Mouse (Mus musculus) midbrain, embryonic 14.5 days (tissue): ENCODE measurements around the gene Ufl1. TPM values are rescaled to one million over a fixed set of nuclear protein-coding genes. Genes with fewer than 3 reads are reported as not detected.
"Not testable (repeated sequence)": the region's sequence is repeated elsewhere in the genome, so short reads cannot be mapped to it uniquely, and the experiment has no call there.

Experiments used
- ATAC-seq: fragments of 200-750 bp; cut with Nextera tagmentation; 2 replicates; pipeline ENCODE4 v1.8.0; 2017; ENCODE audit warnings: moderate number of reproducible peaks, moderate library complexity; ENCODE audit not compliant: low FRiP score, low TSS enrichment
- DNase-seq: peaks from one replicate; pipeline ENCODE4 v3.0.0-alpha.2; 2015
- H3K27ac ChIP-seq: fragments of 300-500 bp; sonication (generic); replicated peaks from 2 replicates; pipeline ENCODE4 v1.5.1; 2014; ENCODE audit warnings: mild to moderate bottlenecking, low read depth, low read length, moderate library complexity
- H3K27me3 ChIP-seq: fragments of 300-500 bp; sonication (generic); 2 replicates; pipeline ENCODE4 v1.6.1; 2014; ENCODE audit warnings: low read length, control low read depth, mixed read lengths; ENCODE audit not compliant: control insufficient read depth, insufficient read depth
- H3K36me3 ChIP-seq: fragments of 300-500 bp; sonication (generic); 2 replicates; pipeline ENCODE4 v1.6.1; 2014; ENCODE audit warnings: low read length, control low read depth; ENCODE audit not compliant: control insufficient read depth, insufficient read depth
- H3K4me1 ChIP-seq: fragments of 300-500 bp; sonication (generic); 2 replicates; pipeline ENCODE4 v1.6.1; 2014; ENCODE audit warnings: mild to moderate bottlenecking, antibody characterized with exemption, low read length, control low read depth; ENCODE audit not compliant: control insufficient read depth, insufficient read depth
- H3K4me2 ChIP-seq: fragments of 300-500 bp; sonication (generic); 2 replicates; pipeline ENCODE4 v1.6.1; 2014; ENCODE audit warnings: mild to moderate bottlenecking, low read length, moderate library complexity
- H3K4me3 ChIP-seq: fragments of 300-500 bp; sonication (generic); replicated peaks from 2 replicates; pipeline ENCODE4 v1.5.1; 2014; ENCODE audit warnings: low read depth, low read length
- H3K9ac ChIP-seq: fragments of 300-500 bp; sonication (generic); replicated peaks from 2 replicates; pipeline ENCODE4 v1.6.1; 2014; ENCODE audit warnings: mild to moderate bottlenecking, low read length, moderate library complexity
- H3K9me3 ChIP-seq: fragments of 300-500 bp; sonication (generic); 2 replicates; pipeline ENCODE4 v1.6.1; 2016; ENCODE audit warnings: low read length, control low read depth, mixed read lengths; ENCODE audit not compliant: control insufficient read depth
- WGBS: fragments of 180-500 bp; shearing (Covaris S2); extraction: QIAGEN DNeasy Blood & Tissue Kit; methylation state at CpG from one replicate; pipeline ENCODE4 v1.1.7; 2014; 5-methylcytosine and 5-hydroxymethylcytosine counted together
- polyA plus RNA-seq: library from polyadenylated mRNA; unstranded; fragments of >200 nt; fragmentation: Nextera tagmentation; extraction: Ambion mirVana; gene quantifications from 2 replicates; pipeline ENCODE4 v1.2.1, GENCODE M21; 2014

Gene Ufl1
- polyA plus RNA-seq: 34.8 and 40.4 TPM in 2 replicates

DNA sequence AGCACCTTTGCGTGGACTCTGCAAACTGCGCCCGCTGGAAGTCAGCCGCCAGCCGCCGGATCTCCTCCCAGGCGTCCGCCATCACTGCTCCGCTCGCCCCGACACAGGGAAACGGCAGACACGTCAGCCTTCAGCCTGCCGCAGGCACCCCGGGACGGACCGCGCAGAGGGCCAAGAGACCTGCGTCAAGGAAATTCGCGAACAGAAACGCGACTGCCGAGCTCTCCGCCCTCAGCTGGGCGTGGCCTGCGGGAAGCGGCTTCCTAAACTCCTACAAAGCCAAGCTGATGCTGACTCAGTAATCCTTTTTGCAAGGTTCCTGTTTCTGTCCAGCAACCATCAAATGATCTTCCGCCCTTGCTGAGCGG, at the start of gene Ufl1:
TSS of gene Ufl1 (minus strand) at position 151 of the 368 bp plus-strand sequence.
- peak; percentile 98 for DNase-seq
- Histone ChIP-seq H3K4me1 (peaks cover 12% of the 10 kb centered on the region), H3K27ac (peak within 1 kb of the TSS; percentile 99), H3K36me3 (peaks cover 18% of the 10 kb centered on the region), H3K27me3 (no peaks in the 10 kb centered on the region), H3K9ac (peak within 1 kb of the TSS; percentile 93), H3K4me3 (peak within 1 kb of the TSS; percentile 84), H3K9me3 (no peaks in the 10 kb centered on the region), H3K4me2 (peak within 1 kb of the TSS; percentile 74)
- ATAC-seq: peak; percentile 98
- WGBS: under 1% methylated on average over 30 of the region's 30 CpGs

DNA sequence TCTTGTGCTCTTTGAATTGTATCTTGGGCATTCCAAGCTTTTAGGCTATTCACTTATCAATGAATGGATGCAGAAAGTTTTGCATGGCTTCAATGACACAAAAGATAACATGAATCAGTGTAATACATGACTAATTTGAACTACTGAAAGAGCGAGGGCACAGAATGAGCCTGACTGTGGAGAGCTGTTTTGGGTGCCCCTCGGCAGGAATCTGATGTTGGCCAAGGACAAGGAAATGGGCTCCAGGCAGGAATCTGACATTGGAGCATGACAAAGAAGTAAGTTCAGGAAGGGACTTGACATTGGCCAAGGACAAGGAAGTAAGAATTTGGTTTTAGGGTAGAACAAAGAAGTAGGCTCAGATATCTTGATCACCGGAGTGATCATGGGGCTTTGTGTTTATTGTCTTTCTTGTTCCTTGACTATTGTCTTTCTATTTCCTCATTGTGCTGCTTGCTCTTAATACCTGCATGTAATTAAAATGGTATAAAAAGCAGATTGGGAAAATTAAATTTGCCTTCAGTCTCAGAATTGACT, 44.1 kb upstream of the Ufl1 start:
- no peaks in the 10 kb centered on the region for H3K36me3 ChIP-seq
- ATAC-seq (no peak), DNase-seq (no peak)
- no peak overlapping the region for H3K4me3 ChIP-seq
- H3K27ac ChIP-seq: no peak overlapping the region
- H3K9me3 ChIP-seq: no peaks in the 10 kb centered on the region
- no peaks in the 10 kb centered on the region for H3K4me1 ChIP-seq
- H3K9ac ChIP-seq: no peak overlapping the region
- WGBS: 88% methylated on average over 3 of the region's 3 CpGs
- no peak overlapping the region for H3K4me2 ChIP-seq
- H3K27me3 ChIP-seq: no peaks in the 10 kb centered on the region

GRCm38 (mm10) chr4:25322631-25323178, 41.1 kb upstream of the Ufl1 start:
- 81% methylated on average over 2 of the region's 2 CpGs for WGBS
- no peak overlapping the region for H3K27ac ChIP-seq
- no peak overlapping the region for H3K9ac ChIP-seq
- no peaks in the 10 kb centered on the region for H3K9me3 ChIP-seq
- DNase-seq (no peak), ATAC-seq (no peak)
- no peaks in the 10 kb centered on the region for H3K36me3 ChIP-seq
- H3K4me1 ChIP-seq: no peaks in the 10 kb centered on the region
- H3K27me3 ChIP-seq: no peaks in the 10 kb centered on the region
- H3K4me2 ChIP-seq: no peak overlapping the region
- H3K4me3 ChIP-seq: no peak overlapping the region

GRCm38 (mm10) chr4:25313767-25314166, 32.1 kb upstream of the Ufl1 start:
- no peak overlapping the region for H3K27ac ChIP-seq
- H3K4me2 ChIP-seq: no peak overlapping the region
- ATAC-seq (no peak), DNase-seq (peak; percentile 21)
- H3K9ac ChIP-seq: no peak overlapping the region
- no peaks in the 10 kb centered on the region for H3K9me3 ChIP-seq
- H3K27me3 ChIP-seq: no peaks in the 10 kb centered on the region
- no peaks in the 10 kb centered on the region for H3K4me1 ChIP-seq
- no peaks in the 10 kb centered on the region for H3K36me3 ChIP-seq
- WGBS: 85% methylated on average over 3 of the region's 3 CpGs
- no peak overlapping the region for H3K4me3 ChIP-seq

DNA sequence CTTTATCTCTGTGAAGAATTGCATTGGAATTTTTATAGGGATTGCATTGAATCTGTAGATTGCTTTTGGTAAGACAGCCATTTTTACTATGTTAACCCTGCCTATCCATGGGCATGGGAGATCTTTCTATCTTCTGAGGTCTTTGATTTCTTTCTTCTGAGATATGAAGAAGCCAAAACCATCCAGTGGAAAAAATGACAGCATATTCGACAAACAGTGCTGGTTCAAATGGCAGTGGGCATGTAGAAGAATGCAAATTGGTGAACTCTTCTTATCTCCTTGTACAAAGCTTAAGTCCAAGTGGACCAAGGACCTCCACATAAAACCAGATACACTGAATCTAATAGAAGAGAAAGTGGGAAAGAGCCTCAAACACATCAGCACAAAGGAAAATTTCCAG, 3.4 kb upstream of the Ufl1 start:
- H3K9me3 ChIP-seq, H3K4me3 ChIP-seq, H3K9ac ChIP-seq, ATAC-seq, H3K27ac ChIP-seq, H3K4me2 ChIP-seq, H3K36me3 ChIP-seq, H3K27me3 ChIP-seq, DNase-seq: not testable (repeated sequence)
- H3K4me1 ChIP-seq: peaks cover 12% of the 10 kb centered on the region
- WGBS: 92% methylated on average over 1 of the region's 1 CpGs

GRCm38 (mm10) chr4:25280938-25281670, 517 bp downstream of the Ufl1 start:
- peak overlapping the region; percentile 99 for H3K27ac ChIP-seq
- H3K9me3 ChIP-seq: no peaks in the 10 kb centered on the region
- DNase-seq (no peak), ATAC-seq (peak; percentile 90)
- H3K9ac ChIP-seq: peak overlapping the region; percentile 93
- 1% methylated on average over 32 of the region's 32 CpGs for WGBS
- peak overlapping the region; percentile 84 for H3K4me3 ChIP-seq
- H3K27me3 ChIP-seq: no peaks in the 10 kb centered on the region
- H3K4me1 ChIP-seq: peaks cover 12% of the 10 kb centered on the region
- H3K4me2 ChIP-seq: peak overlapping the region; percentile 74
- H3K36me3 ChIP-seq: peaks cover 19% of the 10 kb centered on the region

- DNase-seq (no peak), ATAC-seq (no peak)
- Histone ChIP-seq H3K4me3 (no peak overlapping the region), H3K4me2 (no peak overlapping the region), H3K4me1 (no peaks in the 10 kb centered on the region), H3K36me3 (peaks cover 84% of the 10 kb centered on the region), H3K27me3 (no peaks in the 10 kb centered on the region), H3K9ac (no peak overlapping the region), H3K9me3 (no peaks in the 10 kb centered on the region), H3K27ac (no peak overlapping the region)
- WGBS: 96% methylated on average over 7 of the region's 7 CpGs
Measured at GRCm38 (mm10) chr4:25272861-25273627, 8.6 kb downstream of the Ufl1 start.

DNA sequence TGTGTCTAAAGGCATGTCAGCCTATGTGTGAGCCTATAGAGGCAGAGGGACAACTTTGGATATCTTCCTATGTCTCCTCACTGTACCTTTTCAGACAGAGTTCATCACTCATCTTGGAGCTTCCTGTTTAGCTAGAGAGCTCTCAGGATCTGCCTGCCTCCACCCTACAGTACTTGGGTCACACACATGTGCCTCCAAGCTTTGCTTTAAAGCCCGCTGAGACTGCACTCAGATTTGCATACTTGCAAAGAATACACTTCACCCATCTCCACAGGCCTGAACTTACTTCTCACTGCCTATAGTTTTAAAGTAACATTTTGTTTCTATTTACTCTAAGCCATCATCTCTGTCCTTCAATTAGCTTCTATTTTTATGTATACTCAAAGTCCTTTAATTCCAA, 9.7 kb downstream of the Ufl1 start:
- WGBS: 98% methylated on average over 1 of the region's 1 CpGs
- Histone ChIP-seq H3K36me3 (peaks cover 84% of the 10 kb centered on the region), H3K4me3 (no peak overlapping the region), H3K9ac (no peak overlapping the region), H3K4me1 (no peaks in the 10 kb centered on the region), H3K27me3 (no peaks in the 10 kb centered on the region), H3K9me3 (no peaks in the 10 kb centered on the region), H3K27ac (no peak overlapping the region), H3K4me2 (no peak overlapping the region)
- DNase-seq: no peak
- ATAC-seq: no peak
